Mouse (Mus musculus) left cerebral cortex, postnatal 14 days (tissue): ENCODE data around the gene 2510002D24Rik. TPM values are rescaled to one million over a fixed set of nuclear protein-coding genes. Genes with fewer than 3 reads are reported as not detected.
A peak's percentile ranks its signal among the peaks of the same experiment; 100 is the strongest.

Experiments used
- DNase-seq, 2 experiments: peaks; one replicate each; pipeline ENCODE4 v3.0.0; 2021 to 2022; ENCODE audit warnings: low spot score in 2 of 2, mixed read lengths in 1 of 2
- intact Hi-C: fragments of 180-260 bp; cut with DNase I; formaldehyde crosslinking; loops from one replicate; pipeline ENCODE4 v1.15.1; 2025
- long read RNA-seq, 2 experiments: library from polyadenylated mRNA; stranded (forward); transcript quantifications; one replicate each; pipeline ENCODE4 v2.0.0; 2021
- total RNA-seq, 2 experiments: library from RNA; stranded (reverse); gene quantifications; 2 replicates each; pipeline ENCODE4 v1.2.3; 2021

The 2510002D24Rik gene
- 10 to 100 TPM; 22.1 to 26.4 TPM for total RNA-seq
- long read RNA-seq, experiment 1, transcript 2510002D24Rik-203 (2 exons, 930 nt), result minor isoform, 11 of 31 reads
- long read RNA-seq, experiment 1, transcript 2510002D24Rik-201 (3 exons, 1,281 nt), result major isoform, 16 of 31 reads
- long read RNA-seq, experiment 1, partial matches to known transcripts, result 0 of 31 reads
- long read RNA-seq, experiment 1, other reads (novel, unspliced or antisense), result 3 of 31 reads
- long read RNA-seq, experiment 2, transcript 2510002D24Rik-201 (3 exons, 1,281 nt), result major isoform, 17 of 22 reads
- long read RNA-seq, experiment 2, partial matches to known transcripts, result 0 of 22 reads
- long read RNA-seq, experiment 2, other reads (novel, unspliced or antisense), result 2 of 22 reads

DNA sequence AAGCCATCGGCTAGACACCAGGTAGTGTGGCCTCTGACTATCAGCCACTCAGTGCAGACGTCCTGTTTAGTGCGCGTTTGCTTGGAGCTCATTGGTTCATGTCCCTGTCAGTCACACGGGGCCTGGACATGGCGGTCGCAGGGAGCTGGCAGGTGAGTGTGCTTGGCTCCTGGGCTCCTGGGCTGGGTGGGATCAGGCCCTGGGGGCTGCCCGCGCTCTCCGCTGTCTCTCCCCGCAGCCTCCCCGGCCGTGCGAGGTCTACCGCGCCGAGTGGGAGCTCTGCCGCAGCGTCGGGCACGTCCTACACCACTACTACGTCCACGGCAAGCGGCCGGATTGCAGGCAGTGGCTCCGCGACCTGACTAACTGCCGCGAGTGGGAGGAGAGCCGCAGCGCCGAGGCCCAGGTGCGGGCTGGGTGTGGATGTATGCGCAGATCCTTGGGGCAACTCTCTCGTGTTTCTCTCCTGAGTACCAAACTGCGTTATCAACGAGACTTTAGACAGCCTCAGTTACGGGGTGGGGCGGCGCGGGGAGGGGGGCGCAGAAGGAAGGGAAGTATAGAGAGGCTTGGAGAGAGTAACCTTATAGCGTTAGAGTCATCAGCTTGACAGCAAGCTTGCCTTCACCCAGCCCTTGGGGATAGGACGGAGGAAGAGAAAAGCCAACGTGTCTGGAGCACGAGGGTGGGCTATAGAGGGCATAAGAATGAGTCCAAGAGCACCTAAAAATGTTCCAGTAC lies at the start of gene 2510002D24Rik, which contains the start of gene Gm28539:
Gene 2510002D24Rik (plus strand): TSS at position 111 of the 741 bp plus-strand sequence.
Gene Gm28539 (plus strand): TSS at position 117 of the 741 bp plus-strand sequence.
- peak; percentile 94 to 96 for DNase-seq
- intact Hi-C loops, result no loop called here

- DNase-seq, result no peak
- intact Hi-C loops, result no loop called here
Measured at GRCm38 (mm10) chr16:18786652-18787051, 49.7 kb upstream of the 2510002D24Rik start.

GRCm38 (mm10) chr16:18788627-18789406 lies 47.6 kb upstream of the 2510002D24Rik start:
- no peak for DNase-seq
- intact Hi-C loops, result no loop called here

GRCm38 (mm10) chr16:18795223-18795899 lies 41.0 kb upstream of the 2510002D24Rik start:
- DNase-seq, result peak; percentile 26 to 59
- intact Hi-C loops, result loop anchor here (5.0 kb wide), 1 partner anchor 168 kb away; the partner anchor contains the start of genes Gm49601 and Sept5

DNA sequence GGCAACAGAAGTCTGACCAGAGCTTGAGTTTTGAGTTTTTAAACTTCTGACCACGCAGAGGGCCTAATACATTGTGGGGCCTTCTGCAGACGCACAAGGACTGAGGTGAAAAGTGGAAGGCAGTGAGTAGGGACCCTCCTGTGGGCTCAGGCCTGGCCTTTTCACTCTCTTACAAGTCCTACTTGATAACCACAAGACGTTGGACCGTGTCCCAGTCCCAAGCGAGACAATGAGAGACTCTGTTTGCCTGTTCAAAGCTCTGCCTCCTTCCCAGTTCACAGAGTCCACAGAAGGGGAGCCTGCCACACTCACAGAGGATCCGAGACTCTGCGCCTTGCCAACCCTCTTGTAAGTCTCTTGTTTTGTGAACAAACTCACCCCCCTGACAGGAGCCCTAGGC lies 39.7 kb upstream of the 2510002D24Rik start:
- intact Hi-C loops, result loop anchor here (2.0 to 5.0 kb wide), 2 partner anchors 100 to 169 kb away; partner anchors contain the start of genes Gm49601 and Sept5

DNA sequence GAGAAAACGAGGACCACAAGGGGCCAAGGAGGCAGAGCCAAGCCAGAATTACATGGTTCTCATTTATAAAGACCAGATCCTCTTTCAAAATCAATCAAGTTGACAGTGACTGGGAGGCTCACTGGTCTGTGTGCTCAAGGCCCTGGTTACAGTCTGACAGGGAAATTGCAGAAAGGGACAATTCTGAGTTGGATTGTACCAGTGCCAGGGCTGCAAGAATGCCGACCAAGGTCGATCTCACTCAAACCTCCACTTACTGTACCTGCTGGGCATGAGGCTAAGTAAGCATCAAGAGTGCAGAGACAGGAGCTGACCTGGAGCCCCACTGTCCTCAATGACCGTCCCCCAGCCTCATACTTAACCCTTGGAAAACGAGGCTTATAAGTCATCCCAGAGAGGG lies 38.2 kb upstream of the 2510002D24Rik start:
- no peak for DNase-seq
- intact Hi-C loops, result loop anchor here (5.0 kb wide), 1 partner anchor 171 kb away; the partner anchor contains the start of genes Gm49601 and Sept5

More for the DNA sequence above, 39.7 kb upstream of the 2510002D24Rik start:
- peak in 1 of 2 experiments; percentile 31 for DNase-seq

DNA sequence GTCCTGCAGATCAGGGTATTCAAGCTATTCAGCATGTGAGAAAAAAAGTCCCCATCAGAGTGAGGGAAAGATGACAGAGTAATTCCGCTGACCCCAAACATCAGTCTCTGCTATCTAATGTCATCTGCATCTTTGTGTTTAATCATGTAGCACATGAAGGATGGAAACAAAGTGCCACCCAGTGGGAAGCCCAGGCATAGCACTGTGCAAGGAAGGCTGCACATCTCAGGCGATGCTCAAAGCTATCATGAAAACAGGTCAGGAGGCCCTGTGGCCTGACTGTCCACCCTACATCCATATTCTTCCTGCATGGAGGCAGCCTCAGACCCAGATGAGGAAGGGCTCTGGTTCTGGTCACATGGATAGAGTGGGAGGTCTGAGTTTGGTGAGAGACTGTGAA lies 37.5 kb upstream of the 2510002D24Rik start:
- intact Hi-C loops, result loop anchor here (5.0 kb wide), 1 partner anchor 172 kb away; the partner anchor contains the start of genes Gm49601 and Sept5
- DNase-seq, result peak; percentile 81 to 82

GRCm38 (mm10) chr16:18805746-18806145 lies 30.6 kb upstream of the 2510002D24Rik start:
- DNase-seq, result peak in 1 of 2 experiments; percentile 15
- intact Hi-C loops, result no loop called here

DNA sequence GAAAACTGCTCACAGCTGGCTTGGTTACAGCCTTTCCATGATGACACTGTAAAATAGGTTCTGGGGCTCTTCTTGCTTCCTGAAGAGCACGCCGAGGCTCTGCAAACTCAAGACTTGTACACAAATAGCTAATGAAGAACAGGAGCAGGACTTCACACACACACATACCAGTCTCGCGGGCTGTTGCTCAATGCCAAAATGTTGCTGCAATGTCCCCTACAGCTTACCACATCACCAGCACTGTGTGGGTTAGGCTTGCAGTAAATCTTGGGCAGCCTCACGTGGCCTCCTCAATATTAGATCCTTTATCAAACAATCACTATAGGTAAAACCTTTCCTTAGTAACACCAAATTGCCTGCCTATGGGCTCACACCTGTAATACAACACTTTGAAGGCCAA lies 27.4 kb upstream of the 2510002D24Rik start:
- DNase-seq, result no peak
- intact Hi-C loops, result no loop called here

- intact Hi-C loops, result no loop called here
- DNase-seq, result no peak
Measured at GRCm38 (mm10) chr16:18811032-18811431, 25.3 kb upstream of the 2510002D24Rik start.

GRCm38 (mm10) chr16:18811468-18812384 lies 24.7 kb upstream of the 2510002D24Rik start, which contains the start of the genes Ufd1 and Cdc45:
TSS of gene Ufd1 (plus strand) at chr16:18811779.
TSS of gene Cdc45 (minus strand) at chr16:18811987.
- DNase-seq, result peak; percentile 89 to 96
- intact Hi-C loops, result no loop called here

- no peak for DNase-seq
- intact Hi-C loops, result no loop called here
Measured at GRCm38 (mm10) chr16:18812385-18812910, 23.9 kb upstream of the 2510002D24Rik start.

GRCm38 (mm10) chr16:18822356-18822755 lies 14.0 kb upstream of the 2510002D24Rik start:
- intact Hi-C loops, result no loop called here
- no peak for DNase-seq

DNA sequence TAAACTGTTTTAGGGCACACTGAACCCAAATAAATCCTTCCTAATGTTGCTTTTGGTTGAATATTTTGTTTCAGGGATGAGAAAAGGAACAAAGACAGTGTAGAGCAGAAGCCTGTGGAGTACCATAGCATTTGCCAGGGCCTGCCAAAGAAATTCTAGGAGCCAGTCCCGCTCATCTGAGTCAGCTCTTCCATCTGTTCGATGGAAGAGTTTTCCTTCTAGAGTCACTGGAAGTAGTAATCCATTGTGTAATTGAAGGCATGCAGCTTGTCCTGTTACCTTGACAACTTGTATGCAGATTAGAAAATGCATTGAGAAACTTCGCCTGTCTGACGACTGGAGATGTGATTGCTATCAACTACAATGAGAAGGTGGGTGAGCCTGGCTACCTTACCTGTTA lies 13.5 kb upstream of the 2510002D24Rik start:
- peak; percentile 28 to 56 for DNase-seq
- intact Hi-C loops, result no loop called here

GRCm38 (mm10) chr16:18828630-18829029 lies 7.7 kb upstream of the 2510002D24Rik start:
- intact Hi-C loops, result no loop called here
- DNase-seq, result no peak

- intact Hi-C loops, result no loop called here
- DNase-seq, result no peak
Measured at GRCm38 (mm10) chr16:18829102-18829501, 7.3 kb upstream of the 2510002D24Rik start.

GRCm38 (mm10) chr16:18833486-18833885 lies 2.9 kb upstream of the 2510002D24Rik start:
- intact Hi-C loops, result no loop called here

More at GRCm38 (mm10) chr16:18833486-18833885, 2.9 kb upstream of the 2510002D24Rik start:
- no peak for DNase-seq
